ENCODE assay signal across 19 mouse cellular contexts in genomic region chr1:108592720-108593422, GRCm38 (mm10).
DNase-seq lines count a peak whose midpoint lies in the region; ATAC-seq and TF ChIP-seq lines count a peak whose summit lies in the region.
"Had no signal": no experiment of that assay in that cellular context is flagged by ENCODE, and none has a peak within 500 bp of the region (broad histone marks: within the 10 kb centered on the region; RNA-seq: fewer than 3 reads in every experiment).

No protein-coding gene starts in this region.

- H3K27ac ChIP-seq in intestine, embryonic 14.5 days (ENCODE audit: low read depth), result no peak overlapping the region
- H3K27ac ChIP-seq in intestine, embryonic 15.5 days, result no peak overlapping the region
- no peak overlapping the region for H3K27ac ChIP-seq in intestine, postnatal 0 days (ENCODE audit: low read depth, low read length)
- H3K27ac ChIP-seq: embryonic facial prominence, embryonic 10.5 days; embryonic facial prominence, embryonic 12.5 days; forebrain, embryonic 13.5 days; forebrain, embryonic 15.5 days had no signal

- H3K9ac ChIP-seq in intestine, embryonic 14.5 days (ENCODE audit: low read length), result no peak overlapping the region
- H3K9ac ChIP-seq in intestine, embryonic 15.5 days, result no peak overlapping the region
- H3K9ac ChIP-seq in intestine, postnatal 0 days (ENCODE audit: low read depth, low read length), result no peak overlapping the region
- H3K9ac ChIP-seq: embryonic facial prominence, embryonic 12.5 days; forebrain, embryonic 13.5 days; forebrain, embryonic 15.5 days; forebrain, postnatal 0 days had no signal

- no peaks in the 10 kb centered on the region for H3K9me3 ChIP-seq in intestine, embryonic 14.5 days (ENCODE audit: control insufficient read depth, low read length)
- no peaks in the 10 kb centered on the region for H3K9me3 ChIP-seq in intestine, embryonic 15.5 days
- no peaks in the 10 kb centered on the region for H3K9me3 ChIP-seq in intestine, postnatal 0 days (ENCODE audit: control insufficient read depth)
- H3K9me3 ChIP-seq: embryonic facial prominence, embryonic 12.5 days; forebrain, embryonic 13.5 days; forebrain, embryonic 15.5 days had no signal

- no peak overlapping the region for H3K4me2 ChIP-seq in intestine, embryonic 14.5 days (ENCODE audit: low read length)
- no peak overlapping the region for H3K4me2 ChIP-seq in intestine, embryonic 15.5 days (replicated peaks)
- no peak overlapping the region for H3K4me2 ChIP-seq in intestine, postnatal 0 days (replicated peaks; ENCODE audit: low read depth)
- H3K4me2 ChIP-seq: embryonic facial prominence, embryonic 12.5 days; forebrain, embryonic 13.5 days; forebrain, embryonic 15.5 days had no signal

- no peak for DNase-seq in intestine, embryonic 14.5 days (ENCODE audit: low spot score)
- DNase-seq in heart, postnatal 14 days, result no peak
- no peak for DNase-seq in embryo, embryonic 10 days (ENCODE audit: low spot score)
- DNase-seq: adrenal gland, adult 2 months; adrenal gland, postnatal 10 days; adrenal gland, postnatal 25 days; cerebellum, adult 11 months; cerebellum, adult 18-20 months; cerebellum, adult 8-10 months; cerebellum, adult 9-11 months; cerebellum, postnatal 14 days; cerebellum, postnatal 36 days; forebrain, postnatal 0 days had no signal

- peak; percentile 80 for ATAC-seq in intestine, embryonic 14.5 days (replicated peaks; ENCODE audit: low FRiP score, low TSS enrichment, low read depth)
- ATAC-seq in intestine, embryonic 15.5 days, result peak; percentile 96
- peak; percentile 69 for ATAC-seq in intestine, postnatal 0 days
- ATAC-seq: forebrain, embryonic 13.5 days; forebrain, embryonic 15.5 days; forebrain, postnatal 0 days had no signal

- no peaks in the 10 kb centered on the region for H3K4me1 ChIP-seq in intestine, embryonic 14.5 days (replicated peaks; ENCODE audit: control insufficient read depth, insufficient read depth, low read length)
- no peaks in the 10 kb centered on the region for H3K4me1 ChIP-seq in intestine, embryonic 15.5 days (replicated peaks)
- H3K4me1 ChIP-seq in intestine, postnatal 0 days (replicated peaks; ENCODE audit: control insufficient read depth, insufficient read depth, low read length), result no peaks in the 10 kb centered on the region
- H3K4me1 ChIP-seq: embryonic facial prominence, embryonic 10.5 days; embryonic facial prominence, embryonic 12.5 days; forebrain, embryonic 13.5 days; forebrain, embryonic 15.5 days had no signal

- 66% methylated on average over 3 of the region's 3 CpGs for WGBS in intestine, embryonic 14.5 days
- 48% methylated on average over 3 of the region's 3 CpGs for WGBS in intestine, embryonic 15.5 days
- WGBS in intestine, postnatal 0 days, result 34% methylated on average over 3 of the region's 3 CpGs

- H3K4me3 ChIP-seq in intestine, embryonic 14.5 days (ENCODE audit: low read depth, low read length), result no peak overlapping the region
- H3K4me3 ChIP-seq in intestine, embryonic 15.5 days (replicated peaks), result no peak overlapping the region
- H3K4me3 ChIP-seq in intestine, postnatal 0 days (ENCODE audit: low read depth, low read length), result no peak overlapping the region
- H3K4me3 ChIP-seq: embryonic facial prominence, embryonic 10.5 days; embryonic facial prominence, embryonic 12.5 days; forebrain, embryonic 13.5 days; forebrain, embryonic 15.5 days had no signal

- no peaks in the 10 kb centered on the region for H3K36me3 ChIP-seq in intestine, embryonic 14.5 days (ENCODE audit: control insufficient read depth, insufficient read depth, low read length)
- no peaks in the 10 kb centered on the region for H3K36me3 ChIP-seq in intestine, embryonic 15.5 days
- no peaks in the 10 kb centered on the region for H3K36me3 ChIP-seq in intestine, postnatal 0 days (ENCODE audit: control insufficient read depth, insufficient read depth)
- H3K36me3 ChIP-seq: embryonic facial prominence, embryonic 10.5 days; embryonic facial prominence, embryonic 12.5 days; forebrain, embryonic 15.5 days had no signal

- intact Hi-C loops in heart, postnatal 14 days (cut with DNase I), result no loop called here

- TF ChIP-seq CTCF in intestine, postnatal 0 days (IDR thresholded peaks at IDR 0.05; ENCODE audit: low read depth), result no peak

- H3K27me3 ChIP-seq in intestine, embryonic 14.5 days (replicated peaks; ENCODE audit: control insufficient read depth, insufficient read depth, low read length), result no peaks in the 10 kb centered on the region
- H3K27me3 ChIP-seq in intestine, embryonic 15.5 days (replicated peaks), result no peaks in the 10 kb centered on the region
- no peaks in the 10 kb centered on the region for H3K27me3 ChIP-seq in intestine, postnatal 0 days (replicated peaks; ENCODE audit: control insufficient read depth, insufficient read depth, low read length)
- H3K27me3 ChIP-seq: embryonic facial prominence, embryonic 12.5 days; forebrain, embryonic 13.5 days; forebrain, embryonic 15.5 days had no signal
